Mouse (Mus musculus) A20 (cell line): Measurements from ENCODE around the gene Stx8.
A peak's percentile ranks its signal among the peaks of the same experiment; 100 is the strongest.

Experiments
- DNase-seq: peaks from one replicate; pipeline ENCODE4 v3.0.0-alpha.2; 2011; ENCODE audit warnings: low read depth, low spot score

The Stx8 gene

GRCm38 (mm10) chr11:67975252-67975651, 9.3 kb downstream of the Stx8 start:
- peak; percentile 43 for DNase-seq

DNA sequence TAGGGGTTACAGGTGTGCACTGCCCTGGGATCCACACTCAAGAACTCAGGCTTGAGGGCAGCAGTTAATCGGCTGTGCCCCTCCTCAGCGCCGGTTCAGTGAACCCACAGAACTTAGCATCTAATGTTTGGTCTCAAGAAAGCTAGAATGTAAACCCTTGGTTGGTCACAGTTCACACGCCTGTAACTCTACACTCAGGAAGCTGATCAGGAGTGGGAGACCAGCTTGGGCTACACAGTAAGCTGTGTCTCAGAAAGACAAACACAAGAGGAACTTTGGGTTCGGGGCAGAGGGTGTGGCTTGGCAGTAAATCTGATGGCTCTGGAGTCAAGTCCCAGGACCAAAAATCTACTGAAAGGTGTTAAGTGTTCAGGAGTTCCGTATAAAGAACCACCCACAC, 17.6 kb downstream of the Stx8 start:
- DNase-seq = no peak

- DNase-seq = no peak
Observed at GRCm38 (mm10) chr11:67991240-67991639, 25.2 kb downstream of the Stx8 start.

GRCm38 (mm10) chr11:67995965-67996364, 30.0 kb downstream of the Stx8 start:
- no peak for DNase-seq

DNA sequence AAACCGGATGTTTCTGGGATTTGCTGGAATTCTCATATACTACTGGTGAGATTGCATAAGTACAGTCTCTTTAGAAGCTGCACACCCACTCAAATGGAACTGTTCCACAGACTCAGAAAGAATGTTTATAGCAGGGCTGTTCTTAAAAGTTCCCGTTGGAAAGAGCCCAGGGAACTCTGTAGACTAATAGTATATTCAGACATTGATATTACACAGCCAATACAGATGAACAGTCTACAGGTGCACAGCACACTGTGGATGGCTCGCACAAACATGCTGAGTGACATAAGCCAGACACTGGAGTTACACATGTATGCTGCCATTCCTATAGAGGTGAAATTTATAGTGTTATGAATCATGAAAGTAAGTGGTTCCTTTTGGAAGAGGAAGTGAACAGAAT, 32.9 kb downstream of the Stx8 start:
- DNase-seq = no peak

DNA sequence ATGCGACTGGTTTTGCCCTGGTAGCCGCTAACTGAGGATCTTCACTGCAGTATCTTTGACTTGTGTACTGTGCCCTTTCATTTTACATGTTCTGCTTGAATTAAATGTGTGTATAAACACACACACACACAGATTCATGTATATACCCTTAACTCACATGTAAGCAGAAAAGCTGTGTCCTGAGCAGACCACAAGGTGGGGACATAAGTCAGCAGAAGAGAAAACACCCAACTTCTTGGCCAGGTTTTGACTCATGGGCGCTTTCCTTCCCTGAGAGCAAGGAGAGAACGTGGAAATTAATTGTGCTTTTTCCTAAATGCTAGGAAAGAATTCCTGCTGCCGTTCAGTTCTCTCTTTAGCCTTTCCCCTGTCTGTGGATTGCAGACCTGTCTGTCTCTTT, 33.6 kb downstream of the Stx8 start:
- DNase-seq = peak; percentile 21

GRCm38 (mm10) chr11:68004191-68004590, 38.2 kb downstream of the Stx8 start:
- peak; percentile 44 for DNase-seq

DNA sequence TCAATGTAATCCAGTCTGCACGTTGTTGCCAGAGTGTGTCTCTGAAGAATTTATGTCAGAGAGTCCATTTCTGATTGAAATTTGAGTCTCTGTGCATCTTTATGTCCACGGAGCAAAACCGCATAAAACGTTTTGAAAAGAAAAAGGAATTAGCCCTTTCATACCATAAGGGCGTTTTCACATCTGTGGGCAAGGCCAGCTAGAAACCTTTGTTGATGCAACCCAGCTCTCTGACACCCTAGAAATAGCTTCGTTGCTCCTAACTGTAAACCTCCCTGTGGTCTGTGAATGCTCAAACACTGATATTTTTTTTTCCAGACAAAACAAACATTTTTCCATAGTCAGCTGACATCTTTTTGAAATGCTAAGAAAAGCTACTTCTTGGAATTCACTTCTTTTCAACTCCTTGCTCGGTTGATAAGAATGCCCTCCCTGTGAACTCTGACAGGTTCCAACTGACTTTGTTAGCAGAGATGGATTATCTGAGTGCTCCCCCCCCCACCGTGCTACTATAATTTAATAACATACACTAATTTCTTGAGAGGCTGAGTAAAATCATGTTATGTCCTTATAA, 40.3 kb downstream of the Stx8 start:
- DNase-seq = no peak

DNA sequence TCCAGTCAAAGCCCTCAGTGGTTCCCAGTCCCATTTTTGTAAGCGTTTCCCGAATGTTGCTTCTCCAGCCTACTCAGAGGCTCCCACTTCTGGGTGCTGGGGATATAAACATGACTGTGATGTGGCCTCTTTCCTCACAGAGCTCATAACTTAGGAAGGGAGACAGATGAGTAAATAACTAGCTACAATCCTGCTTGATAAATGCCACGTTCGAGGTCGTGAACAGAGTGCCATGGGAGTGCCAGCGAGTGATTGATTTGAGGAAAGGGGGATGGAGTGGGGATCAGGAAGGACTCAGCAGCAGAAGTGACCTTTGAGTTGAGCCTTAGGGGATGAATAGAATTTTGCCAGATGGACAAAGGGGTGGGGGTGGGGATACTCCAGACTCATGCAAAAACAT, 41.7 kb downstream of the Stx8 start:
- DNase-seq = no peak

DNA sequence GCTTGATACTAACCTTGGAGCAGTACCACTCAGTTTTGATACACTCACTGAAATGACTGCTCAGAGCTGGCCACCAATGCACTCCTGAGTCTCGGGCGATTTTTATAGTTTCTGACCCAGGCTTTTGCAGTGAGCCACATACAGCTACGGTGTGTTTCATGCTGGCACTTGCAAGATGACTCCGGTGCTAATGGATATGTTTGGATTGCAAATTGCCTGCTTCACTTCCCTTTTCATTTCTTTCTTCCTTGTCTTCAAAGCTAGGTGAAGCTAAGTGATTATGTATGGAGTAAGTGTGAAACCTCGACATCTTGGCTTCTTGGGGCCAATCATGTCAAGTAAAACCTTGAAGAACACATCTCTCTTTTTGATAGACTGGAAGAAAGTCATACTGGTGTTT, 43.4 kb downstream of the Stx8 start:
- peak; percentile 7 for DNase-seq

- DNase-seq = peak; percentile 68
Observed at GRCm38 (mm10) chr11:68012207-68012606, 46.2 kb downstream of the Stx8 start.

- no peak for DNase-seq
Observed at GRCm38 (mm10) chr11:68018191-68018590, 52.2 kb downstream of the Stx8 start.

DNA sequence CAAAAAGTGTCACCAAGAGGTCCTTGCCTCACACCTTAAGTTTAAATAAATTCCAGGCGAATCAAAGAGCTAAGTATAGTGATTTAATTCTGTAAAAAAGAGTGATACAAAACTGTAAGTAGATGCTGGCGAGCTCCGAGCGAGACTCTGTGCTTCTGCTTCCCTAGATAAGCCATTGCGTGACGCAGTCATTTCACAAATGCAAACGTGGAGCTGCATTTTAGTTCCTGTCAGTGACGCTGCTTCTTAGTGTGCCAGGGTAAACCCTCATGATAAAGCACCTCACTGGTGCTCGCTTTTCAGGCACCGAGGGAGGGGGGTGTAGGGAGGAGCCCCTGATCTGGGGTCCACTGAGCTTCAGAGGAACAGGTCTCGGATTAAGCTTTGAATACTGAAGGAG, 53.2 kb downstream of the Stx8 start:
- DNase-seq = no peak

DNA sequence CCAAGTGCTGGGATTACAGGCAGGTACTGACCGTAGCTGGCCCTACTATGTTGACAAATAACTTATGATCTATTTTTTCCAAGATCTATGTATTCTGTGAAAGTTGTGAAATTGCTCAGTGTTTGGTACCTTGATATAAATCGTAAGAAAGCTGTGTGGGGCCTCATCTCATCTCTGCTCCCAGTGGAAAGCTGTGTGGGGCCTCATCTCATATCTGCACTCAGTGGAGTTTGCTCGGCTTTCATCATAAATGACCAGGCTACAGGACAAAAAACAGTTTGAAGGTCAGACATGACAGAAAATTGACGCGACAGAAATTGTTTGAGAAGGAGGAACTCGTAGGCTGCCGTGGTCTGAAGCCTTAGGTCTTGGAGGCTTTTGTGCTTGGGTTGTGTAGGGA, 56.0 kb downstream of the Stx8 start:
- no peak for DNase-seq

DNA sequence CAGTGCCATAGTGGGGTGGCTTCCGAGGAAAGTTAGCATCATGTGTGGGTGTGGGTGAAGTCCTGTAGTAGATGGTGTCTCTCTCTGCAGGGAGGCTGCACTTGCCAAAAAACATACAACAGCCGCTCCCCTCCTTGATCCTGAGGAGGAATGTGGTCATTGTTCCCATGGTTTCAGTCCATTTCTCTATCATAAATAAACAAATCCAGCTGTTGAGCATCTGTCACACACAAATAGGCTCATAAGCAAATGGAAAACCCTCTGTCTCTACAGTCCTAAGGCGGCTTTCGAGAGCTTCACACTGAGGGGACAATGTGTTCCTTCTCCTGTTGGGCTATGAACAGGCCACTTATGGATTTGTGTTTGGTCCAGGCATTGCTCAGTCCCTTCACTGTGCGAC, 56.9 kb downstream of the Stx8 start:
- DNase-seq = no peak

DNA sequence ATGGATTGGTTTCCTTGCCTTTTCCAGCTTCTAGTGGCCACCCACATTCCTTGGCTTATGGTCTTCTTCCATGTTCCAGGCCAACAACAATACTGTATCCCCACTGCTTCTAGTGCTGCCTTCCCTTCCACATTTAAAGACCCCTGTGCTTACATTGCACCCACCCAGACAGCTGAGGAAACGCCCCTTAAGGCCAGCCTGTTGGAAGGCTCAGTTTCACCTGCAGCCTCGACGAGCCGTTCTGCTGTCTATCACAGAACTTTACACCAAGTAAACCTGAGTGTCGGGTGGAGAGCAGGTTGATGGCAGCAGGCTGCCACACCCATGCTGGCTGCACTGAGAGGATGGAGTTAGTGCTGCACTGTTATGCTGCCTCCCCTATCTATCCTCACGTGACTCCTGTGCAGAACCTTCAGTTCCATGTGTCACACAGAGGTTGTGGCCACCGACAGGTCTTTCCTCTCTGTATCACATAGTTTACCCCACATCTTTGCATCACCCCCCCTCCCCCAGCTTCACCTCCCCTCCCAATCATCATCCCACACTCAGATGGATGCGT, 57.9 kb downstream of the Stx8 start:
- DNase-seq = no peak

- no peak for DNase-seq
Observed at GRCm38 (mm10) chr11:68026590-68026989, 60.6 kb downstream of the Stx8 start.

DNA sequence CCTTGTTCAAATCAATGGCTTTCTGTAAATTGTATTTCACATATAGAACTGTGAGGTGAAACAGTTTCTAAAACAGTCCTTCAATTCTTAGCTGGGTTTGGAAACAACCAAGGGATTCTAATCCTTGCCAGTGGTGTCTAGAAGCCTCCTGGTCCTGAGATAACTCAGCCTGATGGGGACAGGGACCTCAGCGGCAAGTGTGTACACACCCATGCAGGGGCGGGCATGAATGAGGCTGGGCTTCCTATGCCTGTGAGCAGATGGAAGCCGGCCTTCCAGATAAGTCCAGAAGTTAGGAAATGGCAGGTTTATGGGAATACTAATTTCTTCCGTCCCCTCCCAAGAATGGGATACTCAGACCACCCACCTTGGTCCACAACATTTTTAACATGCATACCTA, 63.1 kb downstream of the Stx8 start:
- DNase-seq = no peak

DNA sequence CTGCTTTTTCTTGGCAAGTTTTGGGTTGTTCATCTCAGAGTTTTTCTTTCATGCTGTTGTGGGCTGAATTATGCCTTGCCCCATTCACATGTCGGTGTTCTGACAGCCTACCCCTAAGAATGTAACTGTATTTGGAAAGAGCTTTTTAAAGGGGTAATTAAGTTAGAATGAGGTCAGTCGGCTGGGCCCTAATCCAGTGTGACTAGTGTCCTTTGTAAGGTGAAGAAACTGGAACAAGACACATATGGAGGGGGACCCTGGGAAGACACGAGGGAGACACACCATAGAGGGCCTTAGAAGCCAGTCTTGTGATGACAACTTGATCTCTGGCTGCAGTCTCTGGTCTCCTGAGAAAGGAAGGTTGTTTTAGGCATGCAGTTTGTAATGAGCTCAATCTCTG, 63.9 kb downstream of the Stx8 start:
- no peak for DNase-seq

DNA sequence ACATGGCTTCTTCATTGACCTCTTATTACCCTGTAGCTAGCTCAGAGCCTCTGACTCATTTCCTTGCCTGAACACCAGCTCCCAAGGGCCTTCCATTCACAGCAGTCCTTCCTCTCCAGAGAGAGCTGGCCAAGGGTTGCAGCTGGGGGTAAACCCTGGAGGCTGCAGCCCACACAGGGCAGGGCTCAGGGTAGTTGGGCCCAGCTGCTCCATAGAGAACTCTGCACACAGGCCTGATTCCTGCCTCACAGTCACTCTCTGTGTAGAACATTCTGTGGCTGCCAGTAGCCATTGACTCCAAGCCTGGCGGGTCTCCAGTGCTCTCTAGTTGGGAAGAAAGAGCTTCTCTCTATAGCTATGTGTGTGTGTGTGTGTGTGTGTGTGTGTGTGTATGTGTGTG, 64.8 kb downstream of the Stx8 start:
- no peak for DNase-seq

DNA sequence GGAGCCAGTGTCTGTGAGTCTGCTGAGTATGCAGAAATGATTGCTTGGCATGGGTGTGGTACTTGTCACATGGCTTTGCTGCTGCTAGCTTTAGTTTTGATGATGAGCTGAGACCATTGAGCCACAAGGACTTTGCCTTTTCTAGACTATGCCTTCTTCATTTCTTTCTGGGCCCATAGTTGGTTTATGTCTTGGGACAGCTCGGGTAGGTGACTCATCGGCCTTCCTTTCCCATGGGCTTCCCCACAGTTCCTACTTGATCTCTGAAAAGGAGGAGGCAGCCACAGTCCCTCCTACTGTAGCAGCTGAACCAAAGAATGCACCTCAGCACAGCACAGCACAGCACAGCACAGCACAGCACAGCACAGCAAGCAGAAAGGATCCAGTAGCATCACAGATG, 66.5 kb downstream of the Stx8 start:
- no peak for DNase-seq

DNA sequence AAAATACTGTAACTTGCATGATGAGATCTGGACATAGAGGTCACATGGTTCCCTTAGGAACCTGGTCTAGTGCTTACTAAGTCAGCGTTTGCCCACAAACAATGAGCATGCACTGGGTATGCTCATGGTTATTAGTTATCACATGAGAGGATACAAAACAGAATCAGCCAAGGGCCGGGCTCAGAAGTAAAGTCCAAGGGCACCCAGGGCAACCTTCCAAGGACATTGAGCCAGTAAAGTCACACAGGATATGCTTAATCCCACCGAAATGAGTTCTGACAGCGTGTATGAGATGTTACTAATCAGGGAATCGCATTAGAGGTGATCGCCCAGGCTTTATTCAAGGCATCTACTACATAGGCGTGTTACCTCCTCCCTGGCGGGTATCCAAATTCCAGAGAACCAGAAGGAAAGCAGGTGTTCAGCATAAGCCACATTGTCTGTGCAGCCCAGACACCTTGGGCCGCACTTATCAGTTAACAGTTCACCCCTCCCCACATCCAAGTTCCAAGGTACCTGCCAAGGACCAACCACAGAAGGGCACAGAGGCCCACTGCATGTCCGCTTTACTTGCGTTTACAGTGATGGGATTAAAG, 67.4 kb downstream of the Stx8 start:
- DNase-seq = no peak

- no peak for DNase-seq
Observed at GRCm38 (mm10) chr11:68034422-68034821, 68.4 kb downstream of the Stx8 start.
